Mouse (Mus musculus) heart, postnatal 0 days (tissue): ENCODE results near the gene Urgcp. TPM values are rescaled to one million over a fixed set of nuclear protein-coding genes. Genes with fewer than 3 reads are reported as not detected.

Experiments used
- ATAC-seq: fragments of 200-750 bp; cut with Nextera tagmentation; 2 replicates; pipeline ENCODE4 v1.8.0; 2017; ENCODE audit warnings: low read depth, moderate number of reproducible peaks, moderate library complexity; ENCODE audit not compliant: insufficient read depth
- DNase-seq: peaks from one replicate; pipeline ENCODE4 v3.0.0-alpha.2; 2016; ENCODE audit warnings: low spot score
- H3K27ac ChIP-seq: fragments of 300-500 bp; sonication (generic); 2 replicates; pipeline ENCODE4 v1.5.1; 2014; ENCODE audit warnings: low read depth, mild to moderate bottlenecking
- H3K27me3 ChIP-seq: fragments of 300-500 bp; sonication (generic); 2 replicates; pipeline ENCODE4 v1.6.1; 2014; ENCODE audit warnings: low read length, mixed read lengths; ENCODE audit not compliant: control insufficient read depth, insufficient read depth
- H3K36me3 ChIP-seq: fragments of 300-500 bp; sonication (generic); replicated peaks from 2 replicates; pipeline ENCODE4 v1.6.1; 2014; ENCODE audit warnings: low read length, mixed read lengths; ENCODE audit not compliant: control insufficient read depth, insufficient read depth
- H3K4me1 ChIP-seq: fragments of 300-500 bp; sonication (generic); 2 replicates; pipeline ENCODE4 v1.6.1; 2014; ENCODE audit warnings: antibody characterized with exemption; ENCODE audit not compliant: control insufficient read depth, insufficient read depth
- H3K4me2 ChIP-seq: fragments of 300-500 bp; sonication (generic); 2 replicates; pipeline ENCODE4 v1.6.1; 2014; ENCODE audit warnings: low read depth, mild to moderate bottlenecking, low read length, moderate library complexity
- H3K4me3 ChIP-seq: fragments of 300-500 bp; sonication (generic); 2 replicates; pipeline ENCODE4 v1.5.1; 2014; ENCODE audit warnings: low read depth, low read length
- H3K9ac ChIP-seq: fragments of 300-500 bp; sonication (generic); replicated peaks from 2 replicates; pipeline ENCODE4 v1.6.1; 2014; ENCODE audit warnings: low read depth, low read length, mixed read lengths
- H3K9me3 ChIP-seq: fragments of 300-500 bp; sonication (generic); replicated peaks from 2 replicates; pipeline ENCODE4 v1.6.1; 2016; ENCODE audit warnings: low read length; ENCODE audit not compliant: control insufficient read depth
- CTCF ChIP-seq: IDR thresholded peaks from 2 replicates; pipeline ENCODE4 v1.5.1; 2016; ENCODE audit warnings: antibody characterized with exemption, control low read depth, low read depth
- EP300 ChIP-seq: IDR thresholded peaks from 2 replicates; pipeline ENCODE4 v1.6.1; 2016; ENCODE audit warnings: antibody characterized with exemption, low read depth
- WGBS: fragments of 180-500 bp; shearing (Covaris S2); extraction: QIAGEN DNeasy Blood & Tissue Kit; methylation state at CpG from one replicate; pipeline ENCODE4 v1.1.7; 2014; 5-methylcytosine and 5-hydroxymethylcytosine counted together
- polyA plus RNA-seq: library from polyadenylated mRNA; unstranded; fragments of >200 nt; fragmentation: Nextera tagmentation; extraction: Ambion mirVana; gene quantifications from 2 replicates; pipeline ENCODE4 v1.2.1, GENCODE M21; 2015
- total RNA-seq: library from RNA; depleted of rRNA; stranded (reverse); fragments of >200 nt; gene quantifications from 2 replicates; pipeline ENCODE4 v1.2.3, GENCODE M21; 2014; ENCODE audit warnings: low replicate concordance

Gene Urgcp
- total and polyA plus RNA-seq, 2 experiments from 2014 or later: 38.0 to 71.3 TPM

DNA sequence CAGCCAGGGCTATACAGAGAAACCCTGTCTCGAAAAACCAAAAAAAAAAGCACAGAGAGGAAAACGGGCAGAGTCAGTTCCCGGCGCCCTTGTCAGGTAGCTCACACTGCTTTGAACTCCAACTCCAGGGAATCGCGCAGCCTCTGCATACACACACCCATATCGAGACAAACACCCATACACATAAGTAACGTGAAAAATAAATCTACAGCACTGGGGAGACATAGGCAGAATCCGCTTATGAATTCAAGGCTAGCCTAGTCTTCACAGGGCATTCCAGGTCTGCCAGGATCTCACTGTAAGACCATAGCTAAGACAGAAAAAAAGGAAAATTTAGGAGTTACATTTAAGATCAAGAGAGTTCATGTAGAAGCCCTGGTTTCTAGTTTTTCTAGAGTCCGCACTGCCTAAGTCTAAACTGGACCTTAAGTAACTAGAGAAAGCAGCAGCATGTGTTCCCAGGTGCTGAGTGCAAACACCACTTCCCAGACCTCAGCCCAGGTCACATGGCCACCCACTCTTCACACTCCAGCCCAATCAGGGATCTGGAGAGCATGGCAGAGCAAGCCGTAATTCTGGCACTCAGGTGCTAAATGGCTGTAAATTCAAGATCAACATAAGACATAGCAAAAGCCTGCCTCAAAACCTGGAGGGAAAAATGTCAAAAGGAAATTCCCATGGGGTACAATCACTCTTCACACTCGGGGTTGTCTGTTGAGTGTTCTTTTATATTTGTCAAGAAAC, 43.4 kb downstream of the Urgcp start:
- 89% methylated on average over 12 of the region's 12 CpGs for WGBS
- no peaks in the 10 kb centered on the region for H3K4me1 ChIP-seq
- H3K4me2 ChIP-seq: no peak overlapping the region
- TF ChIP-seq CTCF (no peak), EP300 (no peak)
- DNase-seq (no peak), ATAC-seq (no peak)
- H3K27me3 ChIP-seq: no peaks in the 10 kb centered on the region
- H3K9me3 ChIP-seq: no peaks in the 10 kb centered on the region
- peaks cover 71% of the 10 kb centered on the region for H3K36me3 ChIP-seq
- no peak overlapping the region for H3K27ac ChIP-seq
- H3K4me3 ChIP-seq: no peak overlapping the region
- H3K9ac ChIP-seq: no peak overlapping the region

- no peaks in the 10 kb centered on the region for H3K4me1 ChIP-seq
- H3K9ac ChIP-seq: no peak overlapping the region
- peaks cover 61% of the 10 kb centered on the region for H3K36me3 ChIP-seq
- ATAC-seq: no peak
- no peaks in the 10 kb centered on the region for H3K27me3 ChIP-seq
- no peaks in the 10 kb centered on the region for H3K9me3 ChIP-seq
- no peak overlapping the region for H3K4me3 ChIP-seq
- no peak for DNase-seq
- TF ChIP-seq CTCF: no peak
- no peak for TF ChIP-seq EP300
- H3K4me2 ChIP-seq: no peak overlapping the region
- H3K27ac ChIP-seq: no peak overlapping the region
- WGBS: 87% methylated on average over 34 of the region's 34 CpGs
These were observed 45.1 kb downstream of the Urgcp start for GRCm38 (mm10) chr11:5716938-5717705.

DNA sequence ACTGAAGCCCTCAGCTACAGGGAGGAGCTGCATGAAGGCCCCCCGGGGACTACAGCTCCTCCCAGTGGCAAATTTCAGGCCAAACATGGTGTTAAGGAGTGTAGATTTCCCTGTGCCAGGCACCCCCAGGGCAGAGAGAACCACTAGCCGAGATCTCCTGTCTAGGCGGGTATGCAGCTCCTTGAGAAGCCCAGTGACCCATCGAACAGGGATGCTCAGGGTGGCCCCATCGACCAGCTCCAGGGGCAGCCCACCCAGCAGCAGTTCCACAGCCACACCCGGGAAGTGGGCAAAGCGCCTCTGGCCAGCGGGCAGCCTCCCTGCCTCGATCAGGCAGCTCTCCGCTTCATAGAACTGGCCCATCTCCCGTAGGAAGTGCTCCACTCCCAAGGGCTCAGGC, 45.9 kb downstream of the Urgcp start:
- Histone ChIP-seq H3K4me2 (no peak overlapping the region), H3K27me3 (no peaks in the 10 kb centered on the region), H3K27ac (no peak overlapping the region), H3K9ac (no peak overlapping the region), H3K4me1 (no peaks in the 10 kb centered on the region), H3K9me3 (no peaks in the 10 kb centered on the region), H3K36me3 (peaks cover 52% of the 10 kb centered on the region), H3K4me3 (no peak overlapping the region)
- no peak for TF ChIP-seq EP300
- TF ChIP-seq CTCF: no peak
- WGBS: 86% methylated on average over 11 of the region's 11 CpGs
- ATAC-seq (no peak), DNase-seq (no peak)

- DNase-seq: no peak
- H3K27me3 ChIP-seq: no peaks in the 10 kb centered on the region
- no peak within 1 kb of the TSS for H3K4me2 ChIP-seq
- H3K4me3 ChIP-seq: no peak within 1 kb of the TSS
- no peak for ATAC-seq
- no peaks in the 10 kb centered on the region for H3K9me3 ChIP-seq
- WGBS: 80% methylated on average over 14 of the region's 14 CpGs
- H3K9ac ChIP-seq: no peak within 1 kb of the TSS
- H3K4me1 ChIP-seq: no peaks in the 10 kb centered on the region
- peaks cover 50% of the 10 kb centered on the region for H3K36me3 ChIP-seq
- TF ChIP-seq EP300: no peak
- no peak for TF ChIP-seq CTCF
- H3K27ac ChIP-seq: no peak within 1 kb of the TSS
These were observed 46.5 kb downstream of the Urgcp start, which contains the start of gene Mrps24 for GRCm38 (mm10) chr11:5715630-5716105. Gene Mrps24 (minus strand): TSS chr11:5715680.

DNA sequence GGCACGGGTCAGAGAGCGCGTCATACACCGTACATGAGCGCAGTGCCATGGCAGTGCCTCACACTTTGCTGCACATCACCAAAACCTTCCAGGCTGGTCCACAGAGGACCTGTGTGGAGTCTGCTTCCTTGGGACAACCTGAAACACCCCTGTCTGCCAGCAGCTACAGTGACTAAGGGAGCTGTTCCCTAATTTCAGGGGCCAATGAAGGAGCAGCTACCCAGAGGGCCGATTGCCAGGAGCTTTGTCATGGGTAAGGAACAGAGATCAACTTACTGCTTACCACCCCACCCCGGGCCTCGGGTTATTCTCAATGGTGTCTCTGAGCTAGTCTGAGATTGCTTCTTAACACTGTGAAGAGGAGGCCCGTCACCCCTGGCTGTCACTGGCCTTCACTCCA, 47.0 kb downstream of the Urgcp start:
- no peak overlapping the region for H3K4me3 ChIP-seq
- ATAC-seq: no peak
- H3K27me3 ChIP-seq: no peaks in the 10 kb centered on the region
- no peak for TF ChIP-seq CTCF
- no peak for TF ChIP-seq EP300
- no peak overlapping the region for H3K4me2 ChIP-seq
- no peak for DNase-seq
- WGBS: 88% methylated on average over 9 of the region's 9 CpGs
- H3K4me1 ChIP-seq: peaks cover 3% of the 10 kb centered on the region; the same call in 1 of the 2 replicates
- no peaks in the 10 kb centered on the region for H3K9me3 ChIP-seq
- H3K27ac ChIP-seq: no peak overlapping the region
- peaks cover 50% of the 10 kb centered on the region for H3K36me3 ChIP-seq
- H3K9ac ChIP-seq: no peak overlapping the region
